Mouse (Mus musculus) hindbrain, postnatal 0 days (tissue): ENCODE measurements around the gene Tnfsf8. TPM values are rescaled to one million over a fixed set of nuclear protein-coding genes. Genes with fewer than 3 reads are reported as not detected.
A peak's percentile ranks its signal among the peaks of the same experiment; 100 is the strongest.

Source experiments
- ATAC-seq: fragments of 200-750 bp; cut with Nextera tagmentation; 2 replicates; pipeline ENCODE4 v1.8.0; 2017; ENCODE audit warnings: mild to moderate bottlenecking, moderate TSS enrichment, moderate library complexity
- DNase-seq: peaks from one replicate; pipeline ENCODE4 v3.0.0-alpha.2; 2015; ENCODE audit warnings: low spot score
- H3K27ac ChIP-seq: fragments of 300-500 bp; sonication (generic); 2 replicates; pipeline ENCODE4 v1.5.1; 2014; ENCODE audit warnings: mild to moderate bottlenecking
- H3K27me3 ChIP-seq: fragments of 300-500 bp; sonication (generic); 2 replicates; pipeline ENCODE4 v1.6.1; 2014; ENCODE audit warnings: low read length, mixed read lengths; ENCODE audit not compliant: insufficient read depth
- H3K36me3 ChIP-seq: fragments of 300-500 bp; sonication (generic); 2 replicates; pipeline ENCODE4 v1.6.1; 2014; ENCODE audit warnings: low read length, mixed read lengths; ENCODE audit not compliant: insufficient read depth
- H3K4me1 ChIP-seq: fragments of 300-500 bp; sonication (generic); 2 replicates; pipeline ENCODE4 v1.6.1; 2014; ENCODE audit warnings: antibody characterized with exemption, low read length, mixed read lengths; ENCODE audit not compliant: insufficient read depth
- H3K4me2 ChIP-seq: fragments of 300-500 bp; sonication (generic); 2 replicates; pipeline ENCODE4 v1.6.1; 2014; ENCODE audit warnings: low read depth, mild to moderate bottlenecking, low read length, moderate library complexity, mixed read lengths
- H3K4me3 ChIP-seq: fragments of 300-500 bp; sonication (generic); 2 replicates; pipeline ENCODE4 v1.5.1; 2014; ENCODE audit warnings: low read length
- H3K9ac ChIP-seq: fragments of 300-500 bp; sonication (generic); replicated peaks from 2 replicates; pipeline ENCODE4 v1.6.1; 2014; ENCODE audit warnings: mild to moderate bottlenecking, low read length, moderate library complexity, mixed read lengths
- H3K9me3 ChIP-seq: fragments of 300-500 bp; sonication (generic); 2 replicates; pipeline ENCODE4 v1.6.1; 2016; ENCODE audit warnings: low read length, mixed read lengths
- CTCF ChIP-seq: IDR thresholded peaks from 2 replicates; pipeline ENCODE4 v1.5.1; 2016; ENCODE audit warnings: antibody characterized with exemption, control low read depth, low read depth
- WGBS: fragments of 180-500 bp; shearing (Covaris S2); extraction: QIAGEN DNeasy Blood & Tissue Kit; methylation state at CpG from one replicate; pipeline ENCODE4 v1.1.7; 2014; 5-methylcytosine and 5-hydroxymethylcytosine counted together
- polyA plus RNA-seq: library from polyadenylated mRNA; unstranded; fragments of >200 nt; fragmentation: Nextera tagmentation; extraction: Ambion mirVana; gene quantifications from 2 replicates; pipeline ENCODE4 v1.2.1, GENCODE M21; 2015
- total RNA-seq: library from RNA; depleted of rRNA; stranded (reverse); fragments of >200 nt; gene quantifications from 2 replicates; pipeline ENCODE4 v1.2.3, GENCODE M21; 2014; rRNA removed

The Tnfsf8 gene
- total and polyA plus RNA-seq, 2 experiments from 2014 or later = 0.04 TPM; not detected in 1

- no peak for ATAC-seq
- H3K36me3 ChIP-seq = no peaks in the 10 kb centered on the region
- H3K4me2 ChIP-seq = no peak overlapping the region
- no peak for DNase-seq
- no peaks in the 10 kb centered on the region for H3K4me1 ChIP-seq
- TF ChIP-seq CTCF = no peak
- WGBS = 79% methylated on average over 1 of the region's 1 CpGs
- no peaks in the 10 kb centered on the region for H3K9me3 ChIP-seq
- H3K27me3 ChIP-seq = no peaks in the 10 kb centered on the region
- H3K9ac ChIP-seq = no peak overlapping the region
- H3K4me3 ChIP-seq = no peak overlapping the region
- no peak overlapping the region for H3K27ac ChIP-seq
Observed at GRCm38 (mm10) chr4:63798083-63798482, 63.1 kb downstream of the Tnfsf8 start.

DNA sequence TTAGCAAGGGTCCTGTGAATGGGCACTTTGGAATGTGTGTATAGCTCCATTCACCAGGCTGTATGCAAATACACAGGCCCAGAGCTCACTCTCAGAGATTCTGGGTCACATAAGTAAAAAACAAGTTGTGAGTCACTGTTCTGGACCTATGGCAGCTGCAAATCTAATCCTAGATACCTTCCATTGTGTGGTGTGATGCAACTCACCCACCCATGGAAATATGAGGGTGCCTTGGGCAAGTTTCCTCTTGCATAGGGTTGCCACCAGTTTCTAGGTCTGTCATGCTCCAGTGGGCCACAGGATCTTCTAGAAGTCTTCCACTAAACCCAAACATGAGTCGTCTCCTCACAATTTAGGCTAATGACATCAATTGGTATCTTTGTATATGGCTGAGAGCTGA, 64.6 kb downstream of the Tnfsf8 start:
- no peaks in the 10 kb centered on the region for H3K9me3 ChIP-seq
- DNase-seq = no peak
- no peak for ATAC-seq
- no peak overlapping the region for H3K9ac ChIP-seq
- H3K27me3 ChIP-seq = no peaks in the 10 kb centered on the region
- no peak for TF ChIP-seq CTCF
- 84% methylated on average over 1 of the region's 1 CpGs for WGBS
- no peak overlapping the region for H3K4me3 ChIP-seq
- H3K4me2 ChIP-seq = no peak overlapping the region
- H3K27ac ChIP-seq = no peak overlapping the region
- no peaks in the 10 kb centered on the region for H3K4me1 ChIP-seq
- no peaks in the 10 kb centered on the region for H3K36me3 ChIP-seq

DNA sequence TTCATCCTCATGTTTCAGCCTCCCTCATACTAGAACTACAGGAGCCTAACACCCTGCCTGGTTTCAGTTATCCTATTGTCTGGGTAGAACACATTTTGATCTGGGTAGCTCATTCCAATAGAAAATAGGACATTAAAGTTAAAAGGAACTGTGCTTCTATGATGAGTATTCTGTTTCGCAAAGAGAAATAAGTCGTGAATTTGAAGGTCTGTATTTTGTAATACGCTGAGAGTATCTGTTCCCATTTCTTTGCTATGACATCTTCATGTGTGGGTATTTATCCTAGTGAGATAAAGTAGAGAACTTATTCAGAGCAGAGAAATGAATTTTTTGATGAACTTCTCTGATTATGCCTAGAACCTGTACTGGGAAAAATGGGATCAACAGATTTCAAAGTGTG, 68.8 kb downstream of the Tnfsf8 start:
- ATAC-seq = no peak
- Histone ChIP-seq H3K27ac (no peak overlapping the region), H3K9ac (no peak overlapping the region), H3K27me3 (no peaks in the 10 kb centered on the region), H3K4me1 (no peaks in the 10 kb centered on the region), H3K4me2 (no peak overlapping the region), H3K9me3 (no peaks in the 10 kb centered on the region), H3K4me3 (no peak overlapping the region), H3K36me3 (no peaks in the 10 kb centered on the region)
- no peak for TF ChIP-seq CTCF
- DNase-seq = no peak
- WGBS = 97% methylated on average over 3 of the region's 3 CpGs

DNA sequence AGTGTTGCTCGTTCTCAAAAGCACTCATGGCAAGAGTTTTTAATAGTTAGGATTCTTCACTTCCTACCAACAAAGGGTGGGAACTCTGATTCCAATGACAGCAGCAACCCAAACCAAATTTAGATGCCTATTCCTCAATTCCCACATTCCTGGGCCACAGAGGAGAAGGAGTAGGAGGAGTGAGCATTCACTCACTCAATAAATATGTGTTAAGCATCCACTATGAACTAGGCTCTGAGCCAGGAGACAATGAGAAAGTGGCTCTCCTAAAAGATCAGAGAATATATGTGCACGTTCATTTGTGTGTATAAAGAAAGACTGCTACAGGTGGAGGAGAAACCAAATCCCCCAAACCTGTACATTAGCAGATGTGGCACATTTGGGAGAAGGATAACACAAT, 75.7 kb downstream of the Tnfsf8 start:
- H3K27ac ChIP-seq = no peak overlapping the region
- no peaks in the 10 kb centered on the region for H3K36me3 ChIP-seq
- no peak overlapping the region for H3K9ac ChIP-seq
- DNase-seq (no peak), ATAC-seq (no peak)
- H3K4me3 ChIP-seq = no peak overlapping the region
- no peaks in the 10 kb centered on the region for H3K27me3 ChIP-seq
- WGBS = 76% methylated on average over 2 of the region's 2 CpGs
- no peak for TF ChIP-seq CTCF
- no peaks in the 10 kb centered on the region for H3K4me1 ChIP-seq
- no peaks in the 10 kb centered on the region for H3K9me3 ChIP-seq
- no peak overlapping the region for H3K4me2 ChIP-seq

GRCm38 (mm10) chr4:63783826-63784225, 77.3 kb downstream of the Tnfsf8 start:
- WGBS = 61% methylated on average over 5 of the region's 5 CpGs
- DNase-seq (no peak), ATAC-seq (no peak)
- Histone ChIP-seq H3K9me3 (no peaks in the 10 kb centered on the region), H3K27me3 (no peaks in the 10 kb centered on the region), H3K4me2 (no peak overlapping the region), H3K4me3 (no peak overlapping the region), H3K9ac (no peak overlapping the region), H3K4me1 (no peaks in the 10 kb centered on the region), H3K27ac (no peak overlapping the region), H3K36me3 (no peaks in the 10 kb centered on the region)
- no peak for TF ChIP-seq CTCF

DNA sequence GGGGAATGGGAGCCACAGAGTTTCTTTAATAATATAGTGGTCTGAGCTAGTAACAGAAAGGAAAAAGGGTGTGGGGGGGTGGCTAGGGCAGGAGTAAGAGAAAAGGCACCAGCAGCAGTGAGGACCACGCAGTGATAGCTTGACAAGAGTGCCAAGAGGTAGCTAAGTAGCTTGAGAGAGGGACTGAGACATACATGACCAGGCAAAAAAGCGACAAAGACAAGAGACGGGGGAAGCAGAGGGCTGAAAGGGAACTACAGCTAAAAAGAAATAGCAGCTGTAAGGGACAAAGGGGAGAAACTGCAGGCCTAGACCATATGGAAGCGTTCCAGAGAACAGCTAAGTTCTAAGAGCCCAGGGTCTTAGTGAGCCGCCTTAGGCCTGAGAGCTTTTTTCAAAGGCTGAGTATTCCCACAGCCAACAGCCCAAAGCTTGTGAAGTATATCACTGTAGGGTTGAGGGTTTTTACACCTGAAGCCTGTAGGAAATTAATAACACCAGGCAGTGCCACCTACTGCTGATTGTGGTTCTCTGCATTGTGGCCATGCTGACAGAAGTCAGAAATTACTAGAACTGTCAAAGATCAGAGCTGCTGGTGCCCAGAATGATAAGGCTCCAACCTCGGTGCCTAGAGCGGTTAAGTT, 78.1 kb downstream of the Tnfsf8 start:
- no peak overlapping the region for H3K9ac ChIP-seq
- WGBS = 64% methylated on average over 7 of the region's 7 CpGs
- no peaks in the 10 kb centered on the region for H3K27me3 ChIP-seq
- ATAC-seq = peak; percentile 67; the same call in 1 of the 2 replicates
- H3K27ac ChIP-seq = no peak overlapping the region
- H3K9me3 ChIP-seq = no peaks in the 10 kb centered on the region
- DNase-seq = peak; percentile 30
- no peak overlapping the region for H3K4me2 ChIP-seq
- H3K4me1 ChIP-seq = no peaks in the 10 kb centered on the region
- H3K4me3 ChIP-seq = no peak overlapping the region
- H3K36me3 ChIP-seq = no peaks in the 10 kb centered on the region
- peak; percentile 54 for TF ChIP-seq CTCF

Other genes with a start within 250 kb of the Tnfsf8 start
- not detected in 2 replicates for gene Tex48, start 238.9 kb downstream of the Tnfsf8 start, total RNA-seq
- gene Tex48, start 238.9 kb downstream of the Tnfsf8 start, polyA plus RNA-seq = not detected in 2 replicates
- gene Gm11214, start 198.0 kb downstream of the Tnfsf8 start, total RNA-seq = not detected in 2 replicates
- not detected in 2 replicates for gene Gm11214, start 198.0 kb downstream of the Tnfsf8 start, polyA plus RNA-seq
- 0.26 TPM in 1 of 2 replicates, not detected in the other for gene Tnfsf15, start 116.2 kb downstream of the Tnfsf8 start, total RNA-seq
- gene Tnfsf15, start 116.2 kb downstream of the Tnfsf8 start, polyA plus RNA-seq = 0.04 TPM in 1 of 2 replicates, not detected in the other
- gene Tnc, start 185.7 kb upstream of the Tnfsf8 start, total RNA-seq = 166 and 184 TPM in 2 replicates
- 35.8 and 37.7 TPM in 2 replicates for gene Tnc, start 185.7 kb upstream of the Tnfsf8 start, polyA plus RNA-seq